Mouse (Mus musculus) erythroblast, embryonic 14.5 days (primary cell): ENCODE data around the gene Ank3. TPM values are rescaled to one million over a fixed set of nuclear protein-coding genes. Genes with fewer than 3 reads are reported as not detected.

Experiments
- H3K27me3 ChIP-seq: 2 replicates; pipeline ENCODE4 v1.6.1; 2012; ENCODE audit warnings: inconsistent platforms; ENCODE audit not compliant: control insufficient read depth
- H3K36me3 ChIP-seq: 2 replicates; pipeline ENCODE4 v1.6.1; 2012; ENCODE audit warnings: mild to moderate bottlenecking, inconsistent platforms; ENCODE audit not compliant: control insufficient read depth
- H3K4me1 ChIP-seq: 2 replicates; pipeline ENCODE4 v1.6.1; 2012; ENCODE audit warnings: inconsistent platforms; ENCODE audit not compliant: control insufficient read depth
- H3K4me3 ChIP-seq: replicated peaks from 2 replicates; pipeline ENCODE3; 2012; ENCODE audit warnings: moderate library complexity, mild to moderate bottlenecking, inconsistent platforms
- H3K9me3 ChIP-seq: 2 replicates; pipeline ENCODE4 v1.6.1; 2012; ENCODE audit warnings: low read length, inconsistent platforms, mixed read lengths; ENCODE audit not compliant: control insufficient read depth
- GATA1 ChIP-seq: IDR thresholded peaks from 2 replicates; pipeline ENCODE4 v1.6.1; 2012; ENCODE audit warnings: low read length, inconsistent platforms, mixed read lengths
- TAL1 ChIP-seq: IDR thresholded peaks from 3 replicates; pipeline ENCODE4 v1.6.1; 2012; ENCODE audit warnings: low read length, inconsistent platforms, mixed read lengths
- polyA plus RNA-seq: library from polyadenylated mRNA; stranded (reverse); fragments of >175 nt; gene quantifications from 2 replicates; pipeline ENCODE4 v1.2.3, GENCODE M21; 2012

Gene Ank3
- polyA plus RNA-seq, 1 experiment = 0.03 TPM

- Histone ChIP-seq H3K27me3 (no peaks in the 10 kb centered on the region), H3K4me1 (no peaks in the 10 kb centered on the region), H3K36me3 (no peaks in the 10 kb centered on the region), H3K9me3 (no peaks in the 10 kb centered on the region), H3K4me3 (no peak overlapping the region)
- no peak for TF ChIP-seq TAL1
- no peak for TF ChIP-seq GATA1
These were observed 55.0 kb downstream of the Ank3 start for GRCm38 (mm10) chr10:69453531-69453930.

DNA sequence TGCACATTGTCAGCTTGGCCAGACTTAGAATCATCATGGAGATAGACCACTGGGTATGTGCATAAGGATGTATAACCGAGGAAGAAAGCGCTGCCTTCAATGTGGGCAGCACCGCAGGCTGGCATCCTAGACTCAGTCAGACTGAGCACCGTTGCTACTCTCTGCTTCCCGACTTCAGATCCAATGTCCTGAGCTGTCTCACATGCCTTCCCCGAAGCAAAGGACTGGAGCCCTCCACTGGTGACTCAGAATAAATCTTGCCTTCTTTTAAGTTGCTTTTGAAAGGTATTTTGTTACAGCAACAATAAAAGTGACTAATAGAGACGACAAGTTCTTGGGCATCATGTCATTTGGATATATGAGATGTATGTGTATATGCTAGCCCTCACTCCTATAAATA is 55.9 kb downstream of the Ank3 start:
- Histone ChIP-seq H3K36me3 (no peaks in the 10 kb centered on the region), H3K4me1 (no peaks in the 10 kb centered on the region), H3K9me3 (no peaks in the 10 kb centered on the region), H3K4me3 (no peak overlapping the region), H3K27me3 (no peaks in the 10 kb centered on the region)
- TF ChIP-seq TAL1 = no peak
- TF ChIP-seq GATA1 = no peak

- no peaks in the 10 kb centered on the region for H3K27me3 ChIP-seq
- H3K4me3 ChIP-seq = no peak overlapping the region
- H3K36me3 ChIP-seq = no peaks in the 10 kb centered on the region
- H3K9me3 ChIP-seq = no peaks in the 10 kb centered on the region
- no peaks in the 10 kb centered on the region for H3K4me1 ChIP-seq
- TF ChIP-seq TAL1 (no peak), GATA1 (no peak)
These were observed 66.3 kb downstream of the Ank3 start for GRCm38 (mm10) chr10:69464826-69465225.

DNA sequence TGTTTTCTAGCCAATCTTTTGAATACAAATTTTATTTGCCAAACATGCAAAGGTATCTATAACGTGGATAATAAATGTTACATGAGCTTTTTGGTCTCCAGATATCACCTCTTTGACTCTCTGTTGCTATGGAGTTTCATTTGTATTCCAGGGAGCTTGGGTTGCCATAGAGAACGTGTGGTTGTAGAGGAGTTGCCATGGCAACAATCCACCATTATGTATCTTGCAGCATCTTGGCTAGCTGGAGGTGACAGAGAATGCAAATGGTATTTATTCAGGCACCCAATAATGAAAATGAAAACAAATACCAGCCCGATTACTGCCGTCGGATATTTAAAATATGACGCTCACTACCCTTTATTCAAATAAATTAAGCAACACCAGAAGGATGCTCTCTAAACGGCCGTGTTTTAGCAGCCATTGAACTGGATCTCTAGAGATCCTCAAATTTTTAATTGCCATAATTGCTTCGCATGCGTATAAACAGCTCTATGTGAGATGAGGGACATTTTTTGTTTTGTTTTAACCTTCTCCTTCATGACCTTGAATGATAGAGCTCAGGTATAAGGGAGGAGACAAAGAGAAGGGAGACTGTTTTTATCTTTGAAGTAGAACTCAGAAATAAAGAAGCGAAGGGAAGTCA is 67.1 kb downstream of the Ank3 start:
- Histone ChIP-seq H3K36me3 (no peaks in the 10 kb centered on the region), H3K9me3 (no peaks in the 10 kb centered on the region), H3K4me3 (no peak overlapping the region), H3K27me3 (no peaks in the 10 kb centered on the region), H3K4me1 (no peaks in the 10 kb centered on the region)
- TF ChIP-seq GATA1 = no peak
- TF ChIP-seq TAL1 = no peak

DNA sequence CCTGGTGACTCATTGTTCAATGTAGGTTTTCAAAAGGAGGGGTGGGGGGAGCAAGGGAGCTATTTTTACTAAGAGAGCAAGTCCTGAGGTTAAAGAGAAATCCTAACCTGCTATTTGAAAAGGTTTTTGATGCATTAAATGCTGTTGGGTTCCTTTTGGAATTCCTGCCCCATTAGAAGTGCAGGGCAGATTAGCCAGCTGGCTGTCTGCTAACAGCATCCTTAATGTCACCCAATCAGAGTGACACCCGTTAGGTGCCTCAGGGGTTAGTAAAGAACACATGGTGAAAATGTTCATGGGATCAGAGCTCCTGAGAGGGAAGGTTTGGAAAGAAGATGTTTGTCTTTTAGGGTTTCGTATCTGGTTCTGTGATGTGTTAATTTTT is 67.6 kb downstream of the Ank3 start:
- no peaks in the 10 kb centered on the region for H3K27me3 ChIP-seq
- no peaks in the 10 kb centered on the region for H3K9me3 ChIP-seq
- H3K4me1 ChIP-seq = no peaks in the 10 kb centered on the region
- H3K4me3 ChIP-seq = no peak overlapping the region
- TF ChIP-seq TAL1 (no peak), GATA1 (no peak)
- H3K36me3 ChIP-seq = no peaks in the 10 kb centered on the region

DNA sequence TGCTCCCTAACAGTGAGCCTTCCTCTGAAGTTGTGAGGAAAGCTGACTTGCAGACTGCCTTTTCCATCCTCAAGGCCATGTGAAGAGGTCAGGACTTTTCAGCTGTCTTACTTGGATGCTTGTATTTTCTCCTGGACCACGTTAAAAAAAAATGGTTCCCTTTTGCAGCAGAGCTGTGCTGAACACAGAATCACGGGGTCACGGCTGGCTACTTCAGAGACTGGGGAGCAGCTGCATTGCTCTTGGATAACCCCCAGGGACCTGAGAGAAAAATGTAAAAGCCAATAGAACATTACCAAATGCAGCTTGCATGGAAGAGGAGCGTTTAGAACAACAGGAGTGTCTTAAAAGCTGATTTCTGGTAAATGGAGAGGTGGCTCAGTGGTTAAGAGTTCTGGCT is 68.0 kb downstream of the Ank3 start:
- Histone ChIP-seq H3K9me3 (no peaks in the 10 kb centered on the region), H3K36me3 (no peaks in the 10 kb centered on the region), H3K27me3 (no peaks in the 10 kb centered on the region), H3K4me1 (no peaks in the 10 kb centered on the region), H3K4me3 (no peak overlapping the region)
- TF ChIP-seq GATA1 (no peak), TAL1 (no peak)

- H3K27me3 ChIP-seq = no peaks in the 10 kb centered on the region
- no peaks in the 10 kb centered on the region for H3K4me1 ChIP-seq
- TF ChIP-seq TAL1 (no peak), GATA1 (no peak)
- H3K4me3 ChIP-seq = no peak overlapping the region
- H3K9me3 ChIP-seq = no peaks in the 10 kb centered on the region
- H3K36me3 ChIP-seq = no peaks in the 10 kb centered on the region
These were observed 68.6 kb downstream of the Ank3 start for GRCm38 (mm10) chr10:69467182-69467581.

DNA sequence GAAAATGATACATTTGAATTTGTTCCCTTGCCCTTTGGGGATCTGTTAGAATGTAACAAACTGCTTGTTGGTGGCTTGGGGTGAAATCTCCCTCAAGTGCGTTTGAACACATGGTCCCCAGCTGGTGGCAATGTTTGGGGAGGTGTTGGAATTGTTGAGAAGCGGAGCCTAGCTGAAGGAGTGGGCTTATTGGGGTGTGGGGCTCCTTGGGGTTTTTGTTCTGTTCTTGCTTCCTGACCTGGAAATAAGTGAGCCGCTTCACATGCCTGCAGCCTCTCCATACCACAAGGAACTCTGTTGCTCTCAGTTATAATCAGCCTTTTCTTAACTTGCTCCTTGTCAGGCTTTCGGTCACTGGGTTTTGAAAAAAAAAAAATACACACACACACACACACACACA is 73.3 kb downstream of the Ank3 start:
- TF ChIP-seq TAL1 = no peak
- TF ChIP-seq GATA1 = no peak
- Histone ChIP-seq H3K9me3 (no peaks in the 10 kb centered on the region), H3K4me3 (no peak overlapping the region), H3K36me3 (no peaks in the 10 kb centered on the region), H3K27me3 (no peaks in the 10 kb centered on the region), H3K4me1 (no peaks in the 10 kb centered on the region)

GRCm38 (mm10) chr10:69476871-69477270 is 78.3 kb downstream of the Ank3 start:
- no peaks in the 10 kb centered on the region for H3K27me3 ChIP-seq
- no peaks in the 10 kb centered on the region for H3K4me1 ChIP-seq
- no peak overlapping the region for H3K4me3 ChIP-seq
- TF ChIP-seq GATA1 (no peak), TAL1 (no peak)
- no peaks in the 10 kb centered on the region for H3K9me3 ChIP-seq
- H3K36me3 ChIP-seq = no peaks in the 10 kb centered on the region

GRCm38 (mm10) chr10:69477656-69478055 is 79.1 kb downstream of the Ank3 start:
- no peak for TF ChIP-seq GATA1
- no peak for TF ChIP-seq TAL1
- Histone ChIP-seq H3K4me3 (no peak overlapping the region), H3K27me3 (no peaks in the 10 kb centered on the region), H3K9me3 (no peaks in the 10 kb centered on the region), H3K36me3 (no peaks in the 10 kb centered on the region), H3K4me1 (no peaks in the 10 kb centered on the region)
